Mouse (Mus musculus) MN1 (cell line): ENCODE measurements at regions not wholly inside any gene's neighbourhood (a gene's known extent, or its start where the extent isn't known, plus 50 kb on each side); places are given as distances from the start of the nearest gene placed in this dataset.

Experiments
- DNase-seq: peaks from one replicate; pipeline ENCODE4 v3.0.0-alpha.2; 2016; ENCODE audit warnings: low spot score

DNA sequence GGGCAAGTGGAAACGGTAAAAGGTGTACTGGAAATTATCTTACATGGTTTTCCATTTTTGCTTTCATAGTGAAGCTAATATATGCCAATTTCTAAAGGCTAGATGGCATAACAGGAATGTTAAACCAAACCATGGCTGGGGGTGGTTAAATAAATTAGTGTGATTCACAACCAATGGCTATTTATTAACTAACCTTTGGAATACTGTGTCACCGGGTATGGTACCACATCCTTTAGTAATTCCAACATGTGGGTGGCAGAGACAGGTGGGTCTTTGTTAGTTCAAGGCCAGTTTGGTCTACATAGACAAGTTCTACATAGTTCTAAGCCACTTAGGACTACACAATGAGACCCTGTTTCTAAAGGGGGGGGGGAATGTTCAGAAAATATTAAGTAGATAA lies 179.8 kb upstream of the Plxnc1 start:
- DNase-seq: no peak

DNA sequence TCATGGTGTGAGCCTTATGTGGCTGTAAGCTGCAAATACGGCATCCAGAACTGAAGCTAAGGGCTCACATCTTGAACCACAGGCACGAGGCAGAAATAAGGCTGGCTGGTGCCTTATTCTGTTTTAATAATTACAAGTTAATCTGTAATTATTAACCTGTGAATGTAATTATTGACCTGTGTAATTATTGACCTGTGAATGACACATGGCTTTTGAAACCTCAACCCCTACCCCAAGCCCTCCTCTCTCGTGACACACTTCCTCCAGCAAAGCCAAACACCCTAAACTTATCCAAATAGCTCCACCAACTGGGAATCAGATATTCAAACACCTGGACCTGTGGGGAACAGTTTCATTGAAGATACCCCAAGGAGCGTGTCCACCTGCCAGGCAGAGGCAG lies 175.4 kb upstream of the Plxnc1 start:
- DNase-seq: no peak

DNA sequence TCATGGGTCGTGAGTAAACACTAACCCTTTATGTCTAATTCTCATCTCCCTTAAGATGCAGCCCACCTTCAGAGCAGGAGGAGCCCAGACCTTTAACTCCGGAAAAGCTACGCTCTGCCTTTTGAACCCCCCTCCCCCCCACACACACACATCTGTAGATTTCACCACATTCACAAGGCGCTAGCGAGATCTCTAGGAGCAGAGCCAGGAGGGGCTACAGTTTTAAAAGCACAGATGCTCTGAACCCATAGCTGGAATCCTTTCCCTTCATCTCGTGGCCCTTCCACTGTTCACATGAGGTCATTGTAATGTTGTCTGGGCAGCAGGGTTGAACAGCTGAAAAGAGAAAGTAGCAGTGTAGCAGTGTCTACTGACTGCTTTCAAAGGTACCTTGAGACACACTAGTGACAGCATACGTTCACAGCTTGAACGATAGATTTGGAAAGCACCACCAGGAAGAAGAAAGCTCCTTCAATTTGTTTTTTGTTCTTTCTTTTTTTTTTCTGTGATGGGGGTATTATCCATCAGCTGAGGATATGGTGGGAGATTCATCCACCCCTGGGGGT lies 174.2 kb upstream of the Plxnc1 start:
- DNase-seq: no peak

DNA sequence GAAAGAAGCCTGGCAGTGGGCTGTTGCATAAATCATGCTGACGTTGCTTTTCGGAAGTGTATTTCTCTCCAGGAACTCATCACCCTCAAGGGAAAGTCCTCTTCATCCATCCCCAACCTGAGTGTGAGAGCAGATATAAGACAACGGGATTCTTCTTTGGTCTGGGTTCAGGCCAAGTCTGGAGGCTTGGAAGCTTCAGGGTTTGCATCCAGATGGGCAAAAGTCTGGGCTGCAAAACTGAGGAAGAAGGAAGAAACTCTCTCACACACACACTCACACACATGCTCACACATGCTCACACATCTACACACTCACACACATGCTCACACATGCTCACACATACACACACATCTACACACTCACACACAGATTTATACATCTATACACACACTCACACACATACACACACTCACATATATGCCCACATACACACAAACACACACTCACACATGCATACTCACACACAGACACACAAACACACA lies 173.1 kb upstream of the Plxnc1 start:
- no peak for DNase-seq

DNA sequence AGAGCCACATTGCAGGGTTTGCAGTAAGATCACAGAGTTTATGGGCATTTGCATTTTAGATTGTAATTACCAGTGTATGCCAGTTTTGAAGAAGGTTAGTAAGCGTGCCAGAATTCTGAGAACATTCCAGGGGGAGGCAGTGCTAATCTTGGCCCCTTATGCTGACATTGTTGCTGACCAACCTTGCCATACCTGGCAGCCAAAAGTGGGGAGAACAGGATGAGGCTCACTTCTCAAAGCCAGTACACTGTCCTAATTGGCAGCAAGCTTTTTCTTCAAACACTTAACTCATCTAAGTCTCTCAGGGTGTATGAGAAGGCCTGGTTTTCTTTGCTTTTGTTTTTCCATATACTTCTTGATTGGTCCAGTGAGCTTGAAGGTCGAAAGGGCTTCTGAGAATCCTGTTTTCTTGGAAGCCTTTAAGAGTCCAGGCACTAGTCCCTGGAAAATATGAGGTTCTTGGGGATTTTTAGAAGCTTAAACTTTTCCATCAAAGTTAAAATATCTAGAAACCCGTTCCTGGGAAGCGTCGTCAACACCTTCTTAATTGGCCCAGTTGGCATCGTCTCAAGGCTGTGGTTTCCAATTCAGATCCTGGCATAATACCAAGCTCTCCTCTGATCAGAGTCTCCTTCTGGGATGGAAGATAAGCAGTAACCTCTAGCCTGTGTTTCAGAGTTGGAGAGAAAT lies 172.6 kb upstream of the Plxnc1 start:
- peak; percentile 86 for DNase-seq

DNA sequence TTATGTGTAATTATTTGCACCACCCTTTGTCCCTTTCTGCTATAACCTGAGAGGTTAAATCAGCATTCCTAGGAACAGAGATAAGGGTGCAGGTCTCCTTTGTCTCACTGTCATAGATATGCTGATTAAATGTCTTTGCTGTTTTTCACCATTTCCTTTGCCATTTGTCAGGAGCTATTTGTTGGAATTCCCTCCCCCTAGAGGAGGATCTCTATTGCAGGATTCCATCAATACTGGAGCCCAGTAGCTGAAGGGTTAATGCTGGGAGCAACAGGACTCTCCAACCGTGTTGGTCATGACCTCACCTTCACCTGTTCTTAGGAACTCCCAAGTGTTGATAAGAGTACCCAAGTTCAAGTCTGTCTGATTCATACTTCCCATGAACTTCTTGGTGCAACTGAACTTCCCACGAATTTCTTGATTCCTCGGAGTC lies 172.0 kb upstream of the Plxnc1 start:
- DNase-seq: no peak

DNA sequence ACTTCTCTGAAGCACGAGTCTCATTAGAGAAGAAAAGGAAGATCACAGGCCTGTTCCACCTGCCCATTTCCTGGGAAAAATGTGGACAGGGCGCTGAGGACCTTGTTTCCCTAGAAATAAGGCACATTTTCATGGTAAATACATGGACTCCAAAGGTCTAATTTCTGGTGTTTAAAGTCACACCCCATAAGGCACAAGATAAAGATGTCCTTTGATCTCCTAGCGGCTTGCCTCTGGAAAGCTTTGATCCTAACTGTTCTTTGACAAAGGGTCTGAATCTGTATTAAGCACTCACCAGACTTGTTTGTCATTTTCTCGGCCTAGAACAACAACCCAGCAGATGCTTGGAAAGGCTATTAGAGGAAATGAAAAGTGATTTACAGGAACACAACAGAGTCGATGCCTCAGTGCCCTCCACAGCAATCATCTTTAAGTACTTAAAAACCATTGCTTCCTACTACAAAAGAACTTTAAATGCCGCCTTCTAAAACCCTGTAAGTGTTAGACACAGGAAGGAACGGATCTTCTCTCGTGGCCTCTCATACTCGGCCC lies 168.3 kb upstream of the Plxnc1 start:
- no peak for DNase-seq

DNA sequence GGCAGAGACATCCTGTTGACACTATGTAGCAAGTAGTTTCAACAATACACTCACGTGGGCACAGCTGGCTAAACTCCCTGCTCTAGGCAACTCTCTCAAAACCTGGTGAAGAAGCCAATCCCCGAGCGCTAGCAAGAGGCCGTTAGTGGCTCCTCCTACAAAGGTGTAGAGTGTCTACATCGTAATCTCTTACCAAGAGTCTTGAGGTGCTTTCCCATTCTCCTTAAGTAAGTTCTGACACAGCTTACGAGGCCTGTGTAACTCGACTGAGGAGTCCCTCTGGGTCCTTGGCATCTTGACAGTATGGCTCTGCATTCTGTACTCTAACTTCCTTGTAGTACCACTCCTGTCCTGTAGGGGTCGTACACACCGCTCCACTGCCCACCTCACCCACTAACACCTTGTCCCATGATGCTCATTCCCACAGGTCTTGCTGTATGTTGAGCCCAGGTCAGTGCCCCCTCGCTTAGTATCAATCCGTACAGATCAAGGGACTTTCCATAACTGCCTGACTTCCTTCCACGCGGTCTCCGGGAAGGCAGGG lies 167.7 kb upstream of the Plxnc1 start:
- no peak for DNase-seq

DNA sequence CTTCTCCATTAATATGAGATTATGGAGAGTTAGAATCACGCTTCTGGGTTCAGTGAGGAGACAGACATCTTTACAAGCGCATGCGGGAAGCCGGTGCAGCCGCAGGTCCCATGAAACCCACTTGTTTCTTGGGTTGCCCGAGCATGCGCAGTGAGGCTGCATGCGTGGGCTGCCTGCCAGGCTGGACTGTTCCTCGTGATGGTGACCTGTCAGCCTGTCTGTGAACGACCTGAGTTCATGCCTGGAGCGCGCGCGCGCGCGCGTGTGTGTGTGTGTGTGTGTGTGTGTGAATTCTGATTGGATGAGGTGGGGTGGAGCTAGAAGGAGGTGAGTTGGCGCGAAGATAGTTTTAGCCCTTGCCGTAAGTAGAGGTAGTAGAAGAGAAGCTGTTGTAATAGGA lies 166.2 kb upstream of the Plxnc1 start:
- DNase-seq: no peak

DNA sequence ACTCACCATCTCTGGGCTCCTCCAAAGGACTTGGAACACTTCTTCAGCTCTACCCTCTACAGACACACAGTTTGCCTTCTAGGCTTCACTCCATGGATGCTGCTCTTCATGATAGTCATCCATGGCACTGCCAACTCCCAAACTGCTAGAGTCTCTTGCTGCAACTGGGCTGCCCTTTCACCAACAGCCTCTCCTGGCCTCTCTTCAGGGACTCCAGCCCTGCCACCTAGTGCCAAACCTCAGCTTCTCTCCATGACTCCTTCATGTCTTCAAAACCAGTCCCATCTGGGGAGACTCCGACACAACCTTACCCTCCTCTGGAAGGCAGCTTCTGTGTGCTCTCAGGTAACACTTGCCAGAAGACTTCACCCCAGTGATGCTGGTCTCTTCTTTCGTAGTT lies 164.9 kb upstream of the Plxnc1 start:
- no peak for DNase-seq

DNA sequence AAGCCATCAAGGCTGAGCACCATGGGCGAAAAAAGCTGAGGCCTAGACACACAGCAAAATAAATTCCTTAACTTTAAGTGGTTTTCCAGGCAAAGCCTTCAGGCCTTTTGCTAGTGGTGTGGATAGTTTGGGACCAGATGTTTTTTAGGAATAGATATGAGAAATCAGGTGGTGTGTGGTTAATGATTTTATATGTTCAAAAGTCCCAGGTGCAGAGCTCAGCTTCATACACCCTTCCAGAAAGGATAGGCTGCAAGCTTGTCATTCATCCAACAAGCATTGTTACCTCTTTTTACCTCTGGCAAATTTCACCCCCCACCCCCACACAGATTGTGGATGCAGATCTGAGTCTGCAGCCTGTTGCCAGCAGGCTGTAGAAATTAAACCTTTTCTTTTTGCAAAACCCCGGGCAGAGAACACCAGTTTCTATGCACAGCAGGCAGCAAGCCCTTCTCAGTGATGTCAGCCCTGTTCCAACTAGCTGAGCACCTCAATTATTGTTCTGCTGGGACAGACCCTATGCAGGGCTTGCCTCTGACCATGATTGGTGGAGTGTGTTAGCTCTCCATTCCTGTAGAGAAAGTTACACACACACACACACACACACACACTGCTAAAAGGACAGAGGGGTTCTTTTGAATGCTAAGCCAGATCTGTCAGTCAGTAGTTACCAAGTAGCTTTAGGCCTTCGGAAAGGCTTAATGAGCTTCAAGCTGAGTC lies 163.1 kb upstream of the Plxnc1 start:
- DNase-seq: no peak

DNA sequence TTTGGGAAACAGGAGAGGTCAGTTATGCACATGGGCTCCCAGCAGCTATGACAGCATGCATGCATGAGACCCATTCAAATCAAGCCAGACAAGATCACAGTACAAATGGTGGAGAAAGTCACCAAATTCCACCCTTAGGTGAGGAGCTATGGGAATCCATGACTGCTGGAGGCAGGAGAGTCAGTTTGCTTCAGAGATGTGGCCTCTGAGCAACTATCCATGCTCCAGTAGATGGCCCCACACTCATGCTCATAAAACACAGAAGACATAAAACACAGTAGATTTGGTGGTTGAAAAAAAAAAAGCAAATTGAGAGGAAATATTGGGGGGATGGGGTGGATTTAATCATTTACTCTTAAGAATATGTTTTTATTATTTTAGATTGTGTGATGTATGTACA lies 159.2 kb upstream of the Plxnc1 start:
- peak; percentile 61 for DNase-seq

DNA sequence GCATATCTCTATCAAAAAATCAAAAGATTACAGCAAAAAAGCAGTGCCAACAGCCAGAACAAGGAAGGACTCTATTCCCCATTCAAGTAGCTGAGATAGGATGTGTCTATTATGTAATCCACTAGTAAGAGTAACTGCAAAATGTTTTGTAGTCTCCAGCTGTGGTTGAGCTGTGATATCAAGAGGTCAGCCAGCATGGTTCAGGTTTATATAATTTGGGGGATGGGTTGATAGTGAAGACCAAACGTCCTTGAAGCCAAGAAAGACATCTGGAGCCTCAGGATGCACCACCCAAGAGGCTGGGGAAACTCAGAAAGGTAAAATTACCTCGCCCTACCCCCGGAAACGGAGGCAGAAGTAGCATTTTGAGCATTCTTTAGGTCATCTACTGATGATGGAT lies 158.3 kb upstream of the Plxnc1 start:
- no peak for DNase-seq

DNA sequence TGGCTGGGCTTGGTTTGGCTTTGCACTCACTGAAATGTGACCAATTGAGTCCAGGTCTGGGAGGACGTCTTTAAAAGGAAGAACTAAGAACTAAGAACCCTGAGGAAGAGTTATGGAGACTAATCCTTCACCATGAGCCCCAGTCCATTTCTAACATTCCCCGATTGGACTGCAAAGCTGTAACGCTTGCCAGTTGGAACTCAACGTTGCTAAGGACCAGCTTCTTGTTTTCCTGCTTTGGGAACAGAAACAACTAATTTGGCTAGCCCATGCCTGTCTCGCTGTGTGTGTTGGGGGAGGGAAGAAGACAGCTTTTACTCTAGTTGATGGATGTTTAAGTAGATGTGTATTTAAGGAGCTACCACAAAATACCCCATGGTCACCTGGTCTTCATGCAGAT lies 155.3 kb upstream of the Plxnc1 start:
- no peak for DNase-seq

DNA sequence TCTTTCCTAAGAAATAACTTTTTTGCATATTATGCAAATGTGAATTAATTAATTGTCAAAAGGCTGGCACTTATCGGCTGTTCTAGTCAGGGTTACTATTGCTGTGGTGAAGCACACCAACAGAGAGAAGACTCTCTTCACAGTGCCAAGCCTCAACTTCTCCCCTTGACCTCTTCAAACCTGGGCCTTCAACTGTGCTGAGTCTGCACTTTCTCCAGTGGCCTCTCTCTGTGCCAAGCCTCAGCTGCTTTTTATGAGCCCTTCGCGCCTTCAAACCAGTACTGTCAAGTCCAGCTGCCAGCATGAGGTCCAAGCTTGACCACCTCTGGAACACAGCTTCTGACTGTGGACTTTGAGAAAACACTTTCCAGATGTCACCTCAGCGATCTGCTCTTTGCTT lies 151.2 kb upstream of the Plxnc1 start:
- no peak for DNase-seq

DNA sequence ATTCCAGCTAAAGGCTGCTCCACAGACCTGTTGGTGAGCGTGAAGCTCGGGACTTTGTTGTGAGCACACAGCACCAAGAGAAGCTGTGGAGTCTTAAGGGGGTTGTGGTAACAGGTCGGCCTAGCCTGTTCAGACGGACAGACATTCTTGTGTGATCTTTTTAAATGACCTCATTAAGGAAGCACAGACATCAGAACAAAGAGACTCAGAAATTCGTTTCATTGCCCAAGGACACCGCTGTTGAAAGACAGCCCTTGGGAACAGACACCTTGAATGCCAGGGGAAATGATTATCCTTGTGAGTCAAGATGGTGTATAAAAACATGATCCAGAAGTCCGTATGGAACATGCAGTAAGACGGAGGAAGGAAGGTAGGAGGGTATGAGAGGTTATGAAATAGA lies 150.1 kb upstream of the Plxnc1 start:
- DNase-seq: no peak

DNA sequence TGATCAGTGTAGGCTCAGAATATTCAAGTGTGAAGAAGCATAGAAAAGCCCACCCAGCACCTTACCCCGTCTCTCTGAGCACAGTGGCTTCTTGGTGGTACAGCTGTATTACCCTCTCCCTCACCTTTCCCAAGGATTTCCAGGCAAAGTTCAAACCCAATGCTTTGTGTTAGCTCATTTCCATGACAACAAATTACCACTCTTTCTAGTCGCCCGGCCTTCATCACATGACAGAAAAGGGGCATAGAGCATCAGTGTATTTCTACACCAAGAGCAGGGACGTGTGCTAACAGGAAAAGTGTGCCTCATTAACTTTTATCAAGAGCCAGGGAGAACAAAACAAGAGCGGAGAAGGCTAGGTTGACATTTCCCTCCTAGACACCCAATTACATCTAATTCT lies 148.6 kb upstream of the Plxnc1 start:
- no peak for DNase-seq

DNA sequence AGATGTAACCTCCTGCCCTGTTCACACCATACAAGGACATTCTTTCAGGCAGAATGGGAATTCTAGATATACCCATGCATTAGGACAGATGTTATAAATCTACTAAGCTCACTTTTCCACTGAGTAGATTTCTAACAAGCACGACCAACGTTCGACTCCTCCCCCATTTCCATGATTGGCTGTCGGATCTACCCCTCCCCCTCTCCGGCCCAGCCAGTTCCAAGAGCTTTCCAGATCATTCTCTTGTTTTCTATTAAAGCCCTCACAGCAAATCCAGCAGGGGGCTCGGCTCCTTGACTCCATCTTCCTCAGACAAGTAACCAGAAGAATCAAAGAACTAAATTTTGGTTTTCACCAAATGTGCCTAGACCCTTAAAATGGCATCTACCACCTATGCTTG lies 146.5 kb upstream of the Plxnc1 start:
- no peak for DNase-seq

DNA sequence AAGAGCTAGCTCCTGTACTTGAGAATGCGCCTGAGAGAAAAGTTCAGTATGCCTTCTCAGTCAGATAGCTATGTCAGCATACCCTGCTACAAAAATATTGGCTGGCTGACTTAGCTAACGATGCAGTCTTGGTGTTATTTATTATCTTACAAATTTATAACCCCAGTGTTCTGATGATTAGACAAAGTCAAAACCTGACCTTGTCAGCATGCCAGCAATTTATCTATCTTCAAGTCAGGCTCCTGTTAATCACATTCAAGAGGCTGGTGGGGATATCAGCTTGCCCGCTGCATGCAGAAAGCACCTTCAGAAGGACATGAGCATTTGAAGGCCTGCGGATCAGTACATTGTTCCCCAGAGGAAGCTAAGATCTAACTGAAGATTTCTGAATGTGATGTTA lies 146.0 kb upstream of the Plxnc1 start:
- DNase-seq: no peak

DNA sequence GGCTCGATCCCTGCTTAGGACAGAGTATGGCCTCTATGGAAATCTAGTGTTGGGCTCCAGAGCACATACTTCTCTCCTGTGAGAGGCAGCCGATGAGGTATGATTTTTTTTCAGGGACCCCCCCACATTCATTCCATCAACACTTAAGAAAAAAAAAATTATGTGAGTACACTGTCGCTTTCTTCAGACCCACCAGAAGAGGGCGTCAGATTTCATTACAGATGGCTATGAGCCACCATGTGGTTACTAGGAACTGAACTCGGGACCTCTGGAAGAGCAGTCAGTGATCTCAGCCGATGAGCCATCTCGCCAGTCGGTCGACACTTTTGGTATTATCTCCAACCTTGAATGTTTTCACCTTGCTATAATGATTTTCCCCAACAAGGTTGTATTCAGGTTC lies 145.4 kb upstream of the Plxnc1 start:
- DNase-seq: no peak

DNA sequence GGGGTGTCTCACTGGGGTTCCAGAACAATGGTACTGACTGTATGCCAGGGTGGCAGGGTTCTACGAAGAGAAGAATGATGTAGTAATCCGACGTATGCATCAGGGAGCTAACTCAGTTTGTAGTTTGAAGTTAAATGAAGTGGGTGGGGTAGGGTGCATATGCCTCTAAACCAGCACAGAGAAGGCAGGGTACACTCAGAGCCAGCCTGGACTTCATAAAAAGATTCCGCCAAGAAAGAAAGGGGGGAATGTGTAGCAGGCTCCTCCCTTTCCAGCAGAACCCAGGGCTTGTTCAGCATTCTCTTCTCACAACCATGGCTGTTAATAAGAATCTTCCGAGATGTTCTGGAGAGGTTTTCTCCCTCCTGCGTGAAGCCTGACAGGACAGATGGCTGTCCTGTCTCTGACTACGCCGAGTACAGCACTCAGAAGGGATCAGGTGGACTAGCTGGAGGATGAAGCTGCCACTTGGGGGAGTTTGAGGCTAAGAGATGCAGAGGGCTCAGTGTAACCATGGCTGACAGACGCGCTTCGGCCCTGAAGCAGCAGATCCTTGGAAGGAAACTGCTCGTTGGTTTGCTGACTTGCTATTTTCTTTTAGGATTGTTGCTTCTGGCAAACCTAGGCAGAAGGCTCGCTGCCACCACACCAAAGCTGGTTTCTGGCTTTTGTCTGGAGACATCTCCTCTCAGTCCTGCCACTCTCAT lies 143.4 kb upstream of the Plxnc1 start:
- DNase-seq: peak; percentile 84

DNA sequence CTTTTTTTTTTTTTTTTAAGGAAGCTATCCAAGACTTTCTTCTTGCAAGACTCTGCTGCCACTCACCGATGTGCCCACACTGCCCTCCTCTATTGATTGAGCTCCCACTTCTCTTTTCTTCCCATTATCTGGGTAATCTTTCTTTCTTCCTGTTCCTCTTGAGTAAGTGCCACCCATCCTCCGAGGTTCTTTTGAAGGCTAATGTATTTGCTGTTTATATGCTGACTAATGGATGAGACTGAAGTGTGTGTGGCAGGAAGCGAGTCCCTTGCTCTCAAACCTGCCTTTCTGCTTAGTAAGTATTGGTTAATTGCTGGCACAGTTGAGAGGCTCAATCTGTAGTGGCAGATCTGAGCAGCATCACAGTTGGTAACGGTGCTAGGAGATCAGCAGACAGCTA lies 142.1 kb upstream of the Plxnc1 start:
- peak; percentile 21 for DNase-seq
